Mouse (Mus musculus) cerebellum, adult 2 months (tissue): Measurements from ENCODE around the gene Ccdc155. TPM values are rescaled to one million over a fixed set of nuclear protein-coding genes. Genes with fewer than 3 reads are reported as not detected.

ENCODE experiments used
- DNase-seq, 2 experiments: peaks; one replicate each; pipeline ENCODE4 v3.0.0; 2021
- H3K27ac ChIP-seq: fragments of 200-500 bp; 2 replicates; pipeline ENCODE4 v1.5.1; 2012; ENCODE audit warnings: low read length, control low read depth, inconsistent platforms; ENCODE audit not compliant: insufficient read depth
- H3K27me3 ChIP-seq: fragments of 200-500 bp; 2 replicates; pipeline ENCODE4 v1.6.1; 2012; ENCODE audit warnings: inconsistent platforms, mild to moderate bottlenecking, low read length, moderate library complexity; ENCODE audit not compliant: control insufficient read depth, insufficient read depth
- H3K4me1 ChIP-seq: fragments of 200-500 bp; 2 replicates; pipeline ENCODE4 v1.6.1; 2011; ENCODE audit warnings: low read length; ENCODE audit not compliant: control insufficient read depth, insufficient read depth
- H3K4me3 ChIP-seq: fragments of 200-500 bp; replicated peaks from 2 replicates; pipeline ENCODE3; 2011; ENCODE audit warnings: mild to moderate bottlenecking, low read depth, low read length, control low read depth; ENCODE audit not compliant: insufficient read depth
- CTCF ChIP-seq: fragments of 200-500 bp; IDR thresholded peaks from 2 replicates; pipeline ENCODE4 v1.5.1; 2011; ENCODE audit warnings: low read depth, mild to moderate bottlenecking, control low read depth, low read length, moderate library complexity, borderline replicate concordance; ENCODE audit not compliant: insufficient read depth
- POLR2A ChIP-seq: fragments of 200-500 bp; IDR thresholded peaks from 2 replicates; pipeline ENCODE4 v1.6.1; 2011; ENCODE audit warnings: low read length, control low read depth, borderline replicate concordance; ENCODE audit not compliant: insufficient read depth
- WGBS: fragments of 180-500 bp; shearing (Covaris S2); methylation state at CpG from one replicate; pipeline ENCODE4 v1.1.7; 2018; 5-methylcytosine and 5-hydroxymethylcytosine counted together
- polyA plus RNA-seq: library from polyadenylated mRNA; depleted of rRNA; stranded (reverse); fragments of >200 nt; gene quantifications from 2 replicates; pipeline ENCODE4 v1.2.3, GENCODE M21; 2012

Ccdc155 gene
- polyA plus RNA-seq, 1 experiment = 1.9 TPM

DNA sequence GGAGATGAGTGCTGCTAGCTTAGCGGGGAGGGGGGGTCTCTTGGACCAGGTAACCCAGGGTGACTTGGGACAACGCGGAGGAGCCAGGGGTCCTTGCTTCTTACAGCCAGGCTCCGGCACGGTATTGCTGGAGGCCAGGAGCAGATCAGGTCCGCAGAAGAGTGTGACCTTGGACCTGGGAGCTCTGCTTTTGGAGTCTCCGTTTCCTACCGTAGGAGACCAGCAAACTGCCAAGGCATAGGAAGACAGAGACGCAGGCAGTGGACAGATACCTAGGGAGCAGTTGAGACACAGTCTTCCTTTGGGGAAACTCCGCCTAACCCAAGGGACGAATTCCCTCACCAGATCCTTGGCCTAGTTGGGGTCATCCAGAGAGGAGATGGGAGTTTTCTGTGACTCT, 39.0 kb downstream of the Ccdc155 start:
- peak overlapping the region; percentile 91 for H3K27ac ChIP-seq
- 12% methylated on average over 11 of the region's 11 CpGs for WGBS
- H3K27me3 ChIP-seq = no peaks in the 10 kb centered on the region
- TF ChIP-seq CTCF = no peak
- no peak for TF ChIP-seq POLR2A
- peaks cover 22% of the 10 kb centered on the region for H3K4me1 ChIP-seq
- DNase-seq = peak in 1 of 2 experiments; percentile 61
- H3K4me3 ChIP-seq = peak overlapping the region; percentile 79

GRCm38 (mm10) chr7:45164833-45165232, 39.9 kb downstream of the Ccdc155 start:
- peak; percentile 43; the same call in 1 of the 2 replicates for TF ChIP-seq POLR2A
- TF ChIP-seq CTCF = no peak
- Histone ChIP-seq H3K27me3 (no peaks in the 10 kb centered on the region), H3K4me1 (peaks cover 15% of the 10 kb centered on the region; the same call in 1 of the 2 replicates), H3K4me3 (peak overlapping the region; percentile 79), H3K27ac (peak overlapping the region; percentile 91)
- DNase-seq = peak; percentile 78 to 84
- 16% methylated on average over 5 of the region's 5 CpGs for WGBS

- DNase-seq = peak; percentile 86 to 89
Observed at GRCm38 (mm10) chr7:45163735-45164490, 40.8 kb downstream of the Ccdc155 start, which contains the start of gene Slc17a7. Gene Slc17a7, plus strand, starts transcription at chr7:45163949.

GRCm38 (mm10) chr7:45162996-45163615, 41.6 kb downstream of the Ccdc155 start:
- Histone ChIP-seq H3K27me3 (no peaks in the 10 kb centered on the region), H3K4me1 (peaks cover 5% of the 10 kb centered on the region; the same call in 1 of the 2 replicates), H3K4me3 (peak overlapping the region; percentile 79), H3K27ac (peak overlapping the region; percentile 87)
- TF ChIP-seq POLR2A (no peak), CTCF (no peak)
- WGBS = 35% methylated on average over 9 of the region's 9 CpGs
- no peak for DNase-seq

More at GRCm38 (mm10) chr7:45163735-45164490, 40.8 kb downstream of the Ccdc155 start, which contains the start of gene Slc17a7:
- H3K4me3 ChIP-seq = peak within 1 kb of the TSS; percentile 79
- no peaks in the 10 kb centered on the region for H3K27me3 ChIP-seq
- H3K27ac ChIP-seq = peak within 1 kb of the TSS; percentile 91
- TF ChIP-seq POLR2A (peak; percentile 65), CTCF (no peak)
- peaks cover 10% of the 10 kb centered on the region; the same call in 1 of the 2 replicates for H3K4me1 ChIP-seq
- 3% methylated on average over 40 of the region's 41 CpGs for WGBS

GRCm38 (mm10) chr7:45162551-45162950, 42.1 kb downstream of the Ccdc155 start:
- H3K4me1 ChIP-seq = peaks cover 5% of the 10 kb centered on the region; the same call in 1 of the 2 replicates
- WGBS = 9% methylated on average over 6 of the region's 6 CpGs
- peak overlapping the region; percentile 65 for H3K27ac ChIP-seq
- peak overlapping the region; percentile 36 for H3K4me3 ChIP-seq
- H3K27me3 ChIP-seq = no peaks in the 10 kb centered on the region
- TF ChIP-seq POLR2A (0 out of 2 replicates have a peak, but pooled peaks have one; percentile 24), CTCF (no peak)
- no peak for DNase-seq

- Histone ChIP-seq H3K27me3 (no peaks in the 10 kb centered on the region), H3K4me3 (peak overlapping the region; percentile 36), H3K27ac (peak overlapping the region; percentile 65), H3K4me1 (peaks cover 5% of the 10 kb centered on the region; the same call in 1 of the 2 replicates)
- 1% methylated on average over 35 of the region's 35 CpGs for WGBS
- DNase-seq = peak; percentile 99
- TF ChIP-seq POLR2A (no peak), CTCF (peak; percentile 95)
Observed at GRCm38 (mm10) chr7:45161612-45162473, 42.8 kb downstream of the Ccdc155 start.

DNA sequence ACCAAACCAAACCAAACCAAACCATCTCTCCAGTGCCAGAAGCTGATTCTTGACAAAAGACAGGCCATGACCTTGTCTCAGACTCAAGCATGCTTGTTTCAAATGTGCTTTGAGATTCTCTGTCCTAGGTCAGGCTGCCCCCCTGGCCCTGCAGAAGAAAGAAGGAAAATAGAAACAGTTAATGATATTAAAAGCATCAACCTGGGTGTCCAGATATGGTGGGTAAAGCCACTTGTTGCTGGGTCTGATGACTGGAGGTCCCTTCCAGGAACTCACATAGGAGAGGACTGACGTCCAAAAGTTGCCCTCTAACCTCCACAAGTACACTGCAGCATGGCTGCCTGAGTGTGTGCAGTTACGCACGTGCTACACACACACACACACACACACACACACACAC, 43.8 kb downstream of the Ccdc155 start:
- DNase-seq = no peak
- Histone ChIP-seq H3K27ac (no peak overlapping the region), H3K4me3 (no peak overlapping the region), H3K4me1 (peaks cover 5% of the 10 kb centered on the region; the same call in 1 of the 2 replicates), H3K27me3 (no peaks in the 10 kb centered on the region)
- 79% methylated on average over 3 of the region's 3 CpGs for WGBS
- TF ChIP-seq POLR2A (no peak), CTCF (no peak)
